ENCODE assay signal across 27 mouse cellular contexts in genomic region chr17:57116801-57117200, GRCm38 (mm10). TPM values are rescaled to one million over a fixed set of nuclear protein-coding genes. Genes with fewer than 3 reads are reported as not detected.
DNase-seq lines count a peak whose midpoint lies in the region; ATAC-seq and TF ChIP-seq lines count a peak whose summit lies in the region.
"Had no signal": no experiment of that assay in that cellular context is flagged by ENCODE, and none has a peak within 500 bp of the region (broad histone marks: within the 10 kb centered on the region; RNA-seq: fewer than 3 reads in every experiment).

No protein-coding gene starts in this region.

- H3K4me2 ChIP-seq in CH12.LX (ENCODE audit: insufficient read depth, low read depth, poor library complexity, severe bottlenecking), result peak overlapping the region; percentile 32; the same call in 1 of the 2 replicates
- no peak overlapping the region for H3K4me2 ChIP-seq in heart, embryonic 11.5 days

- H3K27ac ChIP-seq in CH12.LX (ENCODE audit: insufficient read depth, low read depth), result peak overlapping the region; percentile 82
- H3K27ac ChIP-seq in heart, embryonic 11.5 days (ENCODE audit: low read depth, low read length), result no peak overlapping the region

- no peak for TF ChIP-seq CTCF in CH12.LX (conservative IDR thresholded peaks at IDR 0.05 in 1 of 2, IDR thresholded peaks at IDR 0.05 in 1 of 2; ENCODE audit: low read depth in 2 of 2, low read length in 2 of 2)

- ATAC-seq in heart, embryonic 11.5 days (replicated peaks; ENCODE audit: insufficient number of reproducible peaks, low FRiP score, low TSS enrichment), result no peak
- ATAC-seq: activated CD4-positive, CD25-positive, alpha-beta regulatory T cell, adult 4 months; CD4-positive, CD25-positive, alpha-beta regulatory T cell, adult 4 months; Patski had no signal

- TF ChIP-seq EP300 in CH12.LX (IDR thresholded peaks at IDR 0.05; ENCODE audit: low read length), result no peak

- peak overlapping the region; percentile 63 for H3K9ac ChIP-seq in CH12.LX (ENCODE audit: insufficient read depth, low read depth)
- no peak overlapping the region for H3K9ac ChIP-seq in heart, embryonic 11.5 days (ENCODE audit: low read depth, low read length)

- peaks cover 35 to 79% of the 10 kb centered on the region in 2 experiments for H3K4me1 ChIP-seq in CH12.LX (ENCODE audit: control insufficient read depth in 1 of 2, insufficient read depth in 2 of 2)
- no peaks in the 10 kb centered on the region for H3K4me1 ChIP-seq in heart, embryonic 11.5 days (ENCODE audit: control insufficient read depth, insufficient read depth, low read length)

- WGBS in heart, embryonic 11.5 days (ENCODE audit: insufficient replicate concordance), result 65% methylated on average over 2 of the region's 2 CpGs

- in situ Hi-C loops in CH12.LX (cut with MboI; ENCODE audit: low pct_ligation_motif_present, low pct_unique_long_range_greater_than_20kb, low sequenced_read_pairs), result no loop called here

- H3K4me3 ChIP-seq in CH12.LX (replicated peaks in 1 of 3; ENCODE audit: low read depth in 2 of 3, low read length in 2 of 3, poor library complexity in 1 of 3), result peak overlapping the region in 1 of 3 experiments; percentile 25
- no peak overlapping the region for H3K4me3 ChIP-seq in heart, embryonic 11.5 days (ENCODE audit: low read depth, low read length)

- dilution Hi-C loops in CH12.LX (cut with MboI; ENCODE audit: extremely low pct_ligation_motif_present, extremely low pct_unique_long_range_greater_than_20kb, low sequenced_read_pairs), result no loop called here

- TF ChIP-seq RAD21 in CH12.LX (IDR thresholded peaks at IDR 0.05; ENCODE audit: low read depth, low read length), result no peak

- no peaks in the 10 kb centered on the region for H3K27me3 ChIP-seq in CH12.LX (replicated peaks)
- no peaks in the 10 kb centered on the region for H3K27me3 ChIP-seq in heart, embryonic 11.5 days (ENCODE audit: control insufficient read depth, insufficient read depth, low read length)

- no peak for TF ChIP-seq POLR2A in CH12.LX (IDR thresholded peaks at IDR 0.05; ENCODE audit: low read depth, low read length)

- H3K79me2 ChIP-seq in CH12.LX (replicated peaks; ENCODE audit: control insufficient read depth, extremely low read depth, insufficient read depth, poor library complexity, severe bottlenecking), result peaks cover 36% of the 10 kb centered on the region

- peaks cover 0 to 13% of the 10 kb centered on the region in 2 experiments for H3K36me3 ChIP-seq in CH12.LX (replicated peaks in 1 of 2; ENCODE audit: control insufficient read depth in 1 of 2, insufficient read depth in 1 of 2, low read length in 1 of 2)
- H3K36me3 ChIP-seq in heart, embryonic 11.5 days (ENCODE audit: control insufficient read depth, insufficient read depth, low read length), result no peaks in the 10 kb centered on the region
- H3K36me3 ChIP-seq: G1E had no signal

- peak; percentile 67 for DNase-seq in 3T3-L1 (ENCODE audit: low read depth, low spot score)
- no peak for DNase-seq in CH12.LX (ENCODE audit: extremely low read depth)
- peak; percentile 59 for DNase-seq in adipocyte (ENCODE audit: low spot score)
- no peak for DNase-seq in kidney, adult 18-20 months
- DNase-seq in frontal cortex, postnatal 25 days (ENCODE audit: low spot score in 2 of 2), result no peak
- DNase-seq: adrenal gland, adult 2 months; adrenal gland, adult 8-10 months; adrenal gland, postnatal 10 days; adrenal gland, postnatal 14 days; adrenal gland, postnatal 25 days; B cell, adult 2 months; cerebellum, adult 11 months; cerebellum, adult 11-12 months; cerebellum, adult 18-20 months; cerebellum, adult 2 months; cerebellum, adult 8-10 months; cerebellum, adult 9-10 months had no signal

- H3K9me3 ChIP-seq in CH12.LX (replicated peaks; ENCODE audit: low read length), result no peaks in the 10 kb centered on the region
- H3K9me3 ChIP-seq in heart, embryonic 11.5 days (replicated peaks; ENCODE audit: control insufficient read depth, low read length), result no peaks in the 10 kb centered on the region
- H3K9me3 ChIP-seq: G1E had no signal

TF ChIP-seq in CH12.LX, 34 proteins besides CTCF, POLR2A, EP300 and RAD21:
- no peak for TF ChIP-seq KAT2A (IDR thresholded peaks at IDR 0.05; ENCODE audit: insufficient replicate concordance, low read length)
- no peak for TF ChIP-seq TCF12 (IDR thresholded peaks at IDR 0.05; ENCODE audit: low read depth, low read length)
- TF ChIP-seq RCOR1 (conservative IDR thresholded peaks at IDR 0.05; ENCODE audit: low read depth, low read length), result no peak
TF ChIP-seq in CH12.LX: peak in this region for 0.

RNA-seq across cellular contexts. Expression of gene Tnfsf9, which starts 11.7 kb away (rescaled TPM):
- total RNA-seq in CH12.LX (2012; rRNA removed) (252 and 321 TPM in 2 replicates), CH12.LX (2014; rRNA removed) (106 and 123 TPM in 2 replicates)
- 129 and 137 TPM in 2 replicates for polyA plus RNA-seq in CH12.LX (2012; ENCODE audit: insufficient read length, low read depth)
- 5.5 and 6.7 TPM in 2 replicates for polyA plus RNA-seq in heart, embryonic 11.5 days (2014; fragmentation: Nextera tagmentation; extraction: Ambion mirVana)

RNA-seq across cellular contexts. Expression of gene Tubb4a, which starts 29.2 kb away (rescaled TPM):
- total RNA-seq in CH12.LX (2012; rRNA removed), result 0.42 and 0.89 TPM in 2 replicates
- total RNA-seq in CH12.LX (2014; rRNA removed), result 0.09 TPM in 1 of 2 replicates, not detected in the other
- 2.0 and 2.1 TPM in 2 replicates for polyA plus RNA-seq in CH12.LX (2012; ENCODE audit: insufficient read length, low read depth)
- 12.2 and 15.6 TPM in 2 replicates for polyA plus RNA-seq in heart, embryonic 11.5 days (2014; fragmentation: Nextera tagmentation; extraction: Ambion mirVana)

RNA-seq across cellular contexts. Expression of gene Cd70, which starts 32.8 kb away (rescaled TPM):
- 483 and 965 TPM in 2 replicates for total RNA-seq in CH12.LX (2012; rRNA removed)
- 261 and 321 TPM in 2 replicates for total RNA-seq in CH12.LX (2014; rRNA removed)
- 121 and 137 TPM in 2 replicates for polyA plus RNA-seq in CH12.LX (2012; ENCODE audit: insufficient read length, low read depth)
- not detected in 2 replicates for polyA plus RNA-seq in heart, embryonic 11.5 days (2014; fragmentation: Nextera tagmentation; extraction: Ambion mirVana)
- total RNA-seq: adrenal gland, adult 18-20 months; adrenal gland, adult 2 months; adrenal gland, adult 8-10 months; adrenal gland, postnatal 10 days; adrenal gland, postnatal 14 days; adrenal gland, postnatal 25 days; adrenal gland, postnatal 36 days; adrenal gland, postnatal 4 days; G1E; MEL had no signal
- polyA plus RNA-seq: adrenal gland, adult 2 months; C2C12; G1E; Patski had no signal

RNA-seq across cellular contexts. Expression of gene Dennd1c, which starts 38.5 kb away (rescaled TPM):
- total RNA-seq in CH12.LX (2012; rRNA removed), result 7.2 and 9.7 TPM in 2 replicates
- 6.8 and 7.1 TPM in 2 replicates for total RNA-seq in CH12.LX (2014; rRNA removed)
- polyA plus RNA-seq in CH12.LX (2012; ENCODE audit: insufficient read length, low read depth), result 33.9 and 36.9 TPM in 2 replicates
- 0.49 and 0.58 TPM in 2 replicates for polyA plus RNA-seq in heart, embryonic 11.5 days (2014; fragmentation: Nextera tagmentation; extraction: Ambion mirVana)
- polyA plus RNA-seq: C2C12 had no signal

RNA-seq across cellular contexts. Expression of gene Slc25a23, which starts 57.1 kb away (rescaled TPM):
- total RNA-seq in CH12.LX (2012; rRNA removed), result 5.1 and 6.9 TPM in 2 replicates
- total RNA-seq in CH12.LX (2014; rRNA removed), result 1.4 and 2.2 TPM in 2 replicates
- polyA plus RNA-seq in CH12.LX (2012; ENCODE audit: insufficient read length, low read depth), result 12.1 and 13.8 TPM in 2 replicates
- polyA plus RNA-seq in heart, embryonic 11.5 days (2014; fragmentation: Nextera tagmentation; extraction: Ambion mirVana), result 11.6 and 13.3 TPM in 2 replicates

Comparison
In these comparisons a context has a peak if more than half of its experiments do, and no peak if none do; other contexts are left out.
1. DNase-seq: peak in 3T3-L1 (single experiment) and adipocyte (single experiment); none in CH12.LX (single experiment), kidney, adult 18-20 months (single experiment) and frontal cortex, postnatal 25 days (0 of 2).
2. RNA of gene Tnfsf9, which starts 11.7 kb away (polyA plus RNA-seq): 129 to 137 TPM in CH12.LX; 5.5 to 6.7 TPM in heart, embryonic 11.5 days; every median in the first group is over 10 times any median in the second.
3. RNA of gene Cd70, which starts 32.8 kb away (polyA plus RNA-seq): 121 to 137 TPM in CH12.LX; not detected in heart, embryonic 11.5 days; every median in the first group is over 100 times any median in the second.